Mouse (Mus musculus) MEL (cell line): ENCODE measurements around the gene Esrp2.

ENCODE experiments used
- CTCF ChIP-seq, 3 experiments: IDR thresholded peaks in 2 of 3; conservative IDR thresholded peaks in 1 of 3; 2 replicates each; pipeline ENCODE4 v1.5.1; 2011 to 2012; ENCODE audit warnings: low read length in 3 of 3, low read depth in 2 of 3, mild to moderate bottlenecking in 2 of 3, improper control_type of control experiment in 1 of 3, inconsistent platforms in 1 of 3, mixed read lengths in 1 of 3, moderate library complexity in 1 of 3; ENCODE audit not compliant: control insufficient read depth in 1 of 3, insufficient read depth in 1 of 3, poor library complexity in 1 of 3, severe bottlenecking in 1 of 3
- GABPA ChIP-seq: IDR thresholded peaks from 2 replicates; pipeline ENCODE4 v1.6.1; 2012; ENCODE audit warnings: low read depth, mild to moderate bottlenecking, inconsistent platforms, low read length, improper control_type of control experiment, moderate library complexity

DNA sequence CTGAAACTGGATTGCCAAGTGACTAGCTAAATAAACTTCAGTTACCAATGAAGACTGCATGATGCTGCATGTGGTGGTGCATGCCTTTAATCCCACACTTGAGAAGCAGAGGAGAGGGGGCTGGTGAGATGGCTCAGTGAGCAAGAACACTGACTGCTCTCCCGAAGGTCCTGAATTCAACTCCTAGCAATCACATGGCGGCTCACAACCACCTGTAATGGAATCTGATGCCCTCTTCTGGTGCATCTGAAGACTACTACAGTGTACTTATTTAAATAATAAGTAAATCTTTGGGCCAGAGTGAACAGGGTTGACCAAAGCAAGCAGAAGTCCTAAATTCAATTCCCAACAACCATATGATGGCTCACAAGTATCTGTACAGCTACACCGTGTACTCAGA lies 13.3 kb downstream of the Esrp2 start:
- TF ChIP-seq CTCF (IDR thresholded peaks at IDR 0.05 in 2 of 3, conservative IDR thresholded peaks at IDR 0.05 in 1 of 3; ENCODE audit: control insufficient read depth in 1 of 3, insufficient read depth in 1 of 3, low read depth in 2 of 3, low read length in 3 of 3, poor library complexity in 1 of 3, severe bottlenecking in 1 of 3) (peak in 1 of 3 experiments; percentile 21; a peak in 1 of 6 replicates), GABPA (no peak)
